ENCODE assay signal across 29 mouse cellular contexts in genomic region chr2:135770226-135770625, GRCm38 (mm10).
A peak's percentile ranks its signal among the peaks of the same experiment; 100 is the strongest.
DNase-seq lines count a peak whose midpoint lies in the region; ATAC-seq lines count a peak whose summit lies in the region.
"Had no signal": no experiment of that assay in that cellular context is flagged by ENCODE, and none has a peak within 500 bp of the region (broad histone marks: within the 10 kb centered on the region; RNA-seq: fewer than 3 reads in every experiment).

No protein-coding gene starts in this region.

- H3K4me2 ChIP-seq in limb, embryonic 12.5 days, result no peak overlapping the region
- H3K4me2 ChIP-seq: embryonic facial prominence, embryonic 12.5 days; heart, embryonic 15.5 days; neural tube, embryonic 15.5 days had no signal

- no peaks in the 10 kb centered on the region for H3K27me3 ChIP-seq in limb, embryonic 12.5 days
- H3K27me3 ChIP-seq in limb, embryonic 10.5 days (ENCODE audit: low read depth, poor library complexity, severe bottlenecking), result no peaks in the 10 kb centered on the region
- H3K27me3 ChIP-seq: CH12.LX; embryonic facial prominence, embryonic 12.5 days; heart, embryonic 15.5 days; neural tube, embryonic 15.5 days had no signal

- 0 out of 2 replicates have a peak, but pooled peaks have one; percentile 8 for ATAC-seq in frontal cortex, adult (ENCODE audit: low TSS enrichment)
- no peak for ATAC-seq in limb, embryonic 12.5 days (ENCODE audit: insufficient number of reproducible peaks, insufficient read depth, low FRiP score, low TSS enrichment, low read depth)
- ATAC-seq in granulocyte monocyte progenitor cell, adult 5-6 weeks (replicated peaks; ENCODE audit: poor library complexity, severe bottlenecking), result no peak
- ATAC-seq: forebrain, embryonic 14.5 days; hindbrain, embryonic 16.5 days had no signal

- no peak overlapping the region for H3K4me3 ChIP-seq in limb, embryonic 12.5 days (replicated peaks)
- no peak overlapping the region for H3K4me3 ChIP-seq in limb, embryonic 10.5 days
- H3K4me3 ChIP-seq: embryonic facial prominence, embryonic 12.5 days; heart, embryonic 15.5 days; neural tube, embryonic 15.5 days had no signal

- H3K4me1 ChIP-seq in limb, embryonic 12.5 days (replicated peaks), result peaks cover 48% of the 10 kb centered on the region
- H3K4me1 ChIP-seq in limb, embryonic 10.5 days, result peaks cover 41% of the 10 kb centered on the region

- 88% methylated on average over 9 of the region's 9 CpGs for WGBS in limb, embryonic 12.5 days
- WGBS in limb, embryonic 10.5 days, result 93% methylated on average over 9 of the region's 9 CpGs

- no peak overlapping the region for H3K9ac ChIP-seq in limb, embryonic 12.5 days (replicated peaks)
- H3K9ac ChIP-seq: embryonic facial prominence, embryonic 12.5 days; heart, embryonic 15.5 days; liver, embryonic 14.5 days; neural tube, embryonic 15.5 days had no signal

- H3K27ac ChIP-seq in limb, embryonic 12.5 days, result 0 out of 2 replicates have a peak overlapping the region, but pooled peaks have one; percentile 4
- no peak overlapping the region for H3K27ac ChIP-seq in limb, embryonic 10.5 days
- H3K27ac ChIP-seq: embryonic facial prominence, embryonic 12.5 days; heart, embryonic 15.5 days; liver, embryonic 14.5 days; macrophage; neural tube, embryonic 15.5 days had no signal

- H3K9me3 ChIP-seq in limb, embryonic 12.5 days, result no peaks in the 10 kb centered on the region
- no peaks in the 10 kb centered on the region for H3K9me3 ChIP-seq in limb, embryonic 10.5 days (replicated peaks)
- H3K9me3 ChIP-seq: embryonic facial prominence, embryonic 12.5 days; heart, embryonic 15.5 days; neural tube, embryonic 15.5 days had no signal

- DNase-seq in frontal cortex, postnatal 25 days (ENCODE audit: low spot score in 2 of 2), result no peak
- no peak for DNase-seq in limb, embryonic 10.5 days (ENCODE audit: low spot score)
- peak; percentile 63 for DNase-seq in ZHBTc4 (ENCODE audit: low read depth, low spot score)
- no peak for DNase-seq in layer of hippocampus, adult 8-10 months (ENCODE audit: low spot score in 2 of 2)
- DNase-seq: adrenal gland, postnatal 14 days; cerebellum, adult 11 months; cerebellum, adult 9-10 months; cerebellum, postnatal 36 days; embryo, embryonic 11 days; kidney, adult 8-10 months; kidney, postnatal 36 days; layer of hippocampus, postnatal 36 days; lung, adult 2 months; lung, postnatal 10 days; midbrain, embryonic 14.5 days; retina, postnatal 1 day; right cerebral cortex, postnatal 14 days; thymus, postnatal 14 days had no signal

- H3K36me3 ChIP-seq in limb, embryonic 12.5 days, result no peaks in the 10 kb centered on the region
- H3K36me3 ChIP-seq in limb, embryonic 10.5 days, result no peaks in the 10 kb centered on the region
- H3K36me3 ChIP-seq: embryonic facial prominence, embryonic 12.5 days; heart, embryonic 15.5 days; neural tube, embryonic 15.5 days had no signal
